ENCODE assay signal across 27 mouse cellular contexts in the genomic region with DNA sequence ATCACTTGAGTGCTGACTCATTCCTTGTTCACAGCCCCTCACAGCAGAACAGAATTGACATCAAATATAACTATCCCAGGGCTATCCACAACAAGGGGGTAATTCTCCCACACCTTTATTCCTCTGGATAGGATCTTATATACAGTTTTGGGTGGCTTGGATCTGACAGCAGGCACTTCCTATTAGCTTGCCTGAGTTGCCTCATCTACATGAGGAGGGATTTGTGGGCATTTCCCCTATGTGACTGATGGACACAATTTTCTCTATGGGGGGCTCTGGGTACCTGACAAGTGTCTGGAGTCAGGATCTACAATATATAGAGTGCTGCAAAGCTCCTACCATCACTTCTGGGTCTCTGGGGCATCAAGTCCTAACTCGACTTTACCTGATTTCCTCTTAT. TPM values are rescaled to one million over a fixed set of nuclear protein-coding genes. Genes with fewer than 3 reads are reported as not detected.
A peak's percentile ranks its signal among the peaks of the same experiment; 100 is the strongest.
DNase-seq lines count a peak whose midpoint lies in the region; ATAC-seq and TF ChIP-seq lines count a peak whose summit lies in the region.
"Had no signal": no experiment of that assay in that cellular context is flagged by ENCODE, and none has a peak within 500 bp of the region (broad histone marks: within the 10 kb centered on the region; RNA-seq: fewer than 3 reads in every experiment).

No protein-coding gene starts in this region.

- H3K36me3 ChIP-seq in MEL (ENCODE audit: control insufficient read depth in 1 of 2, insufficient read depth in 2 of 2, low read length in 2 of 2) = peaks cover 0 to 21% of the 10 kb centered on the region in 2 experiments; a peak in 2 of 4 replicates
- no peaks in the 10 kb centered on the region for H3K36me3 ChIP-seq in macrophage (ENCODE audit: inconsistent target)
- H3K36me3 ChIP-seq: forebrain, embryonic 10.5 days; G1E; heart, embryonic 12.5 days; heart, embryonic 15.5 days; hindbrain, embryonic 12.5 days; hindbrain, embryonic 15.5 days had no signal

- peak; percentile 33 for ATAC-seq in common myeloid progenitor, adult 5-6 weeks (replicated peaks; ENCODE audit: low read depth, poor library complexity, severe bottlenecking)
- ATAC-seq: forebrain, embryonic 13.5 days; forebrain, embryonic 16.5 days; intestine, postnatal 0 days had no signal

- 29% methylated on average over 1 of the region's 1 CpGs for WGBS in macrophage (ENCODE audit: missing documents)

- H3K4me3 ChIP-seq in MEL (ENCODE audit: control insufficient read depth in 1 of 2, insufficient read depth in 1 of 2, low read depth in 2 of 2, low read length in 2 of 2) (no peak overlapping the region), macrophage (ENCODE audit: inconsistent target) (no peak overlapping the region)
- no peak overlapping the region for H3K4me3 ChIP-seq in gastrocnemius, adult 2 months
- H3K4me3 ChIP-seq: forebrain, embryonic 10.5 days; forebrain, embryonic 13.5 days; heart, embryonic 12.5 days; heart, embryonic 15.5 days; hindbrain, embryonic 12.5 days; hindbrain, embryonic 15.5 days had no signal

- TF ChIP-seq POLR2A in MEL (IDR thresholded peaks at IDR 0.05; ENCODE audit: control insufficient read depth in 1 of 2, insufficient read depth in 1 of 2, low read depth in 1 of 2, low read length in 2 of 2, poor library complexity in 1 of 2) = no peak

- no peak for TF ChIP-seq RAD21 in MEL (IDR thresholded peaks at IDR 0.05; ENCODE audit: low read depth, low read length)

- no peaks in the 10 kb centered on the region for H3K27me3 ChIP-seq in MEL (ENCODE audit: control insufficient read depth in 1 of 2, insufficient read depth in 2 of 2, low read length in 2 of 2)
- H3K27me3 ChIP-seq: CH12.LX; forebrain, embryonic 13.5 days; heart, embryonic 12.5 days; heart, embryonic 15.5 days; hindbrain, embryonic 12.5 days; hindbrain, embryonic 15.5 days had no signal

- H3K4me1 ChIP-seq in MEL (ENCODE audit: control insufficient read depth in 1 of 2, insufficient read depth in 2 of 2, low read length in 2 of 2) = peaks cover 13 to 36% of the 10 kb centered on the region in 2 experiments
- H3K4me1 ChIP-seq: forebrain, embryonic 10.5 days; forebrain, embryonic 13.5 days; heart, embryonic 12.5 days; heart, embryonic 15.5 days; hindbrain, embryonic 12.5 days; hindbrain, embryonic 15.5 days had no signal

- intact Hi-C loops in gastrocnemius, adult 2 months (cut with DNase I) = no loop called here

- H3K27ac ChIP-seq in MEL (ENCODE audit: control insufficient read depth, low read depth, low read length) (no peak overlapping the region), macrophage (peak overlapping the region; percentile 91)
- H3K27ac ChIP-seq in gastrocnemius, adult 2 months = no peak overlapping the region
- H3K27ac ChIP-seq: forebrain, embryonic 10.5 days; forebrain, embryonic 13.5 days; heart, embryonic 15.5 days; hindbrain, embryonic 12.5 days; hindbrain, embryonic 15.5 days had no signal

- TF ChIP-seq CTCF in MEL (IDR thresholded peaks at IDR 0.05 in 2 of 3, conservative IDR thresholded peaks at IDR 0.05 in 1 of 3; ENCODE audit: control insufficient read depth in 1 of 3, insufficient read depth in 1 of 3, low read depth in 2 of 3, low read length in 3 of 3, poor library complexity in 1 of 3, severe bottlenecking in 1 of 3) = no peak
- TF ChIP-seq CTCF in gastrocnemius, adult 2 months (IDR thresholded peaks at IDR 0.05) = no peak

- H3K9me3 ChIP-seq in MEL (replicated peaks; ENCODE audit: insufficient read depth, low read length) = no peaks in the 10 kb centered on the region
- H3K9me3 ChIP-seq: forebrain, embryonic 10.5 days; forebrain, embryonic 13.5 days; G1E; heart, embryonic 12.5 days; hindbrain, embryonic 12.5 days; hindbrain, embryonic 15.5 days had no signal

- no peak overlapping the region for H3K9ac ChIP-seq in MEL (ENCODE audit: control insufficient read depth, low read depth, low read length, poor library complexity, severe bottlenecking)
- H3K9ac ChIP-seq: forebrain, embryonic 13.5 days; heart, embryonic 12.5 days; heart, embryonic 15.5 days; hindbrain, embryonic 12.5 days; hindbrain, embryonic 15.5 days had no signal

- no peak for TF ChIP-seq EP300 in MEL (IDR thresholded peaks at IDR 0.05; ENCODE audit: low read depth in 1 of 2, low read length in 2 of 2)

- peak; percentile 16 for DNase-seq in MEL (ENCODE audit: low read depth, low spot score)
- DNase-seq in gastrocnemius, postnatal 10 days = no peak
- DNase-seq in kidney, adult 8-10 months = no peak
- DNase-seq in gastrocnemius, adult 2 months = no peak
- DNase-seq: adrenal gland, adult 2 months; adrenal gland, postnatal 14 days; B cell, adult 2 months; cerebellum, adult 11-12 months; cerebellum, adult 8-10 months; cerebellum, postnatal 10 days; cerebellum, postnatal 36 days; gastrocnemius, postnatal 36 days; heart, adult 18-20 months; heart, postnatal 14 days; heart, postnatal 4 days had no signal

- H3K79me2 ChIP-seq in MEL (ENCODE audit: control insufficient read depth, insufficient read depth, low read length, poor library complexity) (no peaks in the 10 kb centered on the region), macrophage (ENCODE audit: inconsistent target) (no peaks in the 10 kb centered on the region)

TF ChIP-seq in MEL, 35 proteins besides CTCF, POLR2A, EP300 and RAD21:
- TF ChIP-seq KAT2A (conservative IDR thresholded peaks at IDR 0.05; ENCODE audit: low read depth, low read length) = no peak
- no peak for TF ChIP-seq ELF1 (IDR thresholded peaks at IDR 0.05; ENCODE audit: low read depth, low read length)
- TF ChIP-seq MYB (IDR thresholded peaks at IDR 0.05; ENCODE audit: low read depth, low read length) = no peak
- TF ChIP-seq GATA1 (IDR thresholded peaks at IDR 0.05; ENCODE audit: low read depth, low read length) = no peak
- no peak for TF ChIP-seq SMC3 (IDR thresholded peaks at IDR 0.05; ENCODE audit: low read depth, low read length)
- no peak for TF ChIP-seq ZNF384 (IDR thresholded peaks at IDR 0.05; ENCODE audit: low read depth, low read length)

RNA-seq across cellular contexts. Expression of gene Dmac1, which starts 36.9 kb away (rescaled TPM):
- 107 TPM in 2 replicates for total RNA-seq in MEL (2012; rRNA removed)
- polyA plus RNA-seq in MEL (2012; ENCODE audit: insufficient read depth in 1 of 2, insufficient read length in 2 of 2, low read depth in 1 of 2, low replicate concordance in 2 of 2, missing spikeins in 1 of 2) = 100 to 1,000 TPM; 110 to 204 TPM
- 58.2 and 58.4 TPM in 2 replicates for total RNA-seq in common myeloid progenitor, adult 5-6 weeks (2017)
- 10 to 100 TPM in 15 of 26 experiments, 1 to 10 TPM in 11; 2.7 to 30.9 (median 11.9) TPM for total RNA-seq in macrophage (2018; cell fraction: chromatin; rRNA removed)
- total RNA-seq in macrophage (2018; cell fraction: cytosol; rRNA removed) = 100 to 1,000 TPM in 13 of 26 experiments, 10 to 100 TPM in 13; 75.5 to 134 (median 99.1) TPM
- 10 to 100 TPM; 12.5 to 78.0 (median 42.8) TPM for total RNA-seq in macrophage (2018; cell fraction: nucleus; rRNA removed)
- 73.9 to 109 TPM (median 107 TPM) in 3 replicates for polyA plus RNA-seq in macrophage (2018)
- total RNA-seq in gastrocnemius, postnatal 10 days (2021) = 10 to 100 TPM; 61.2 to 62.1 TPM
- total RNA-seq in gastrocnemius, adult 2 months (2021) = 10 to 100 TPM; 47.8 to 59.6 TPM
